ENCODE assay signal across 11 mouse cellular contexts in the genomic region with DNA sequence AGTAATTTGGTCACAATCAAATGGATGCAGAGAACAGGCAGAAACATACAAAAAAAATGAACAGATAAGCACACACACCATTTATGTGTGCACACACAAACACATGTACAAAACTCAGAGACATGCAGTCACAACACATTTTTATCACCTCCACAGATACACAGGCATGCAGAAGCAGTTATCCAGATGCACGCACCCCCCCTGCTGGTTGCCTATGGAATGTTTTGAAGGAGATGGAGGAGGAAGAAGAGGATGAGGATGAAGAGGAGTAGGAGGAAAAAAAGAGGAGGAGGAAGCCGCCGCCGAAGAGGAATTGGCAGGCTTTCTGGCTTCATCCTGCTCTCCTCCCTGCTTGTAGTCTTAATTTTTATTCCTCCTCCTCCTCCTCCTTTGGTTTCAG. TPM values are rescaled to one million over a fixed set of nuclear protein-coding genes. Genes with fewer than 3 reads are reported as not detected.
A peak's percentile ranks its signal among the peaks of the same experiment; 100 is the strongest.
DNase-seq lines count a peak whose midpoint lies in the region; ATAC-seq lines count a peak whose summit lies in the region.
"Had no signal": no experiment of that assay in that cellular context is flagged by ENCODE, and none has a peak within 500 bp of the region (broad histone marks: within the 10 kb centered on the region; RNA-seq: fewer than 3 reads in every experiment).

No protein-coding gene starts in this region.

- no peaks in the 10 kb centered on the region for H3K27me3 ChIP-seq in hindbrain, embryonic 11.5 days (ENCODE audit: control insufficient read depth, insufficient read depth, low read length)
- no peaks in the 10 kb centered on the region for H3K27me3 ChIP-seq in hindbrain, embryonic 16.5 days (replicated peaks; ENCODE audit: control insufficient read depth, insufficient read depth, low read length)
- no peaks in the 10 kb centered on the region for H3K27me3 ChIP-seq in splenic B cell, adult 2 months (ENCODE audit: control insufficient read depth, insufficient read depth, low read length, poor library complexity, severe bottlenecking)
- H3K27me3 ChIP-seq in forebrain, embryonic 10.5 days (ENCODE audit: poor library complexity, severe bottlenecking) = no peaks in the 10 kb centered on the region

- H3K27ac ChIP-seq in hindbrain, embryonic 11.5 days (ENCODE audit: low read depth, low read length) = no peak overlapping the region
- no peak overlapping the region for H3K27ac ChIP-seq in hindbrain, embryonic 16.5 days (ENCODE audit: low read depth, low read length)
- H3K27ac ChIP-seq in forebrain, embryonic 10.5 days = no peak overlapping the region

- H3K9me3 ChIP-seq in hindbrain, embryonic 11.5 days (ENCODE audit: control insufficient read depth, low read length) = no peaks in the 10 kb centered on the region
- no peaks in the 10 kb centered on the region for H3K9me3 ChIP-seq in hindbrain, embryonic 16.5 days (ENCODE audit: control insufficient read depth, low read length)
- H3K9me3 ChIP-seq in forebrain, embryonic 10.5 days = 0 out of 2 replicates have a peak, but pooled peaks cover 5% of the 10 kb centered on the region

- H3K4me1 ChIP-seq in hindbrain, embryonic 11.5 days (replicated peaks; ENCODE audit: control insufficient read depth, insufficient read depth, low read length) = no peaks in the 10 kb centered on the region
- no peaks in the 10 kb centered on the region for H3K4me1 ChIP-seq in hindbrain, embryonic 16.5 days (ENCODE audit: control insufficient read depth, insufficient read depth, low read depth, low read length)
- no peaks in the 10 kb centered on the region for H3K4me1 ChIP-seq in forebrain, embryonic 10.5 days

- peak; percentile 22 for DNase-seq in hindbrain, embryonic 11.5 days (ENCODE audit: low spot score)
- DNase-seq in testis, postnatal 10 days (ENCODE audit: low spot score) = peak; percentile 39
- DNase-seq in testis, postnatal 14 days (ENCODE audit: low spot score) = no peak
- peak; percentile 26 for DNase-seq in c-Kit-positive CD71-positive TER-119-positive erythroid progenitor cells, embryonic 14.5 days (ENCODE audit: low spot score)
- DNase-seq in splenic B cell, adult 2 months (ENCODE audit: low read depth, low spot score) = peak; percentile 38
- no peak for DNase-seq in forebrain, embryonic 10.5 days (ENCODE audit: extremely low spot score, low spot score)
- no peak for DNase-seq in ovary, postnatal 36 days (ENCODE audit: low spot score)
- DNase-seq: heart, postnatal 14 days had no signal

- H3K4me2 ChIP-seq in hindbrain, embryonic 11.5 days (replicated peaks; ENCODE audit: low read depth, low read length) = no peak overlapping the region
- no peak overlapping the region for H3K4me2 ChIP-seq in hindbrain, embryonic 16.5 days (ENCODE audit: low read length)

- H3K9ac ChIP-seq in hindbrain, embryonic 11.5 days (ENCODE audit: low read depth, low read length) = no peak overlapping the region
- H3K9ac ChIP-seq in hindbrain, embryonic 16.5 days (ENCODE audit: low read depth, low read length) = no peak overlapping the region

- ATAC-seq in hindbrain, embryonic 11.5 days (ENCODE audit: low FRiP score) = no peak
- no peak for ATAC-seq in hindbrain, embryonic 16.5 days

- no peaks in the 10 kb centered on the region for H3K36me3 ChIP-seq in hindbrain, embryonic 11.5 days (ENCODE audit: control insufficient read depth, insufficient read depth, low read length)
- H3K36me3 ChIP-seq in hindbrain, embryonic 16.5 days (ENCODE audit: control insufficient read depth, insufficient read depth, low read length) = no peaks in the 10 kb centered on the region
- H3K36me3 ChIP-seq in splenic B cell, adult 2 months (ENCODE audit: control insufficient read depth, insufficient read depth, low read length, poor library complexity, severe bottlenecking) = no peaks in the 10 kb centered on the region
- H3K36me3 ChIP-seq in forebrain, embryonic 10.5 days (replicated peaks) = no peaks in the 10 kb centered on the region

- no peak overlapping the region for H3K4me3 ChIP-seq in hindbrain, embryonic 11.5 days (ENCODE audit: low read depth, low read length)
- no peak overlapping the region for H3K4me3 ChIP-seq in hindbrain, embryonic 16.5 days (ENCODE audit: low read length)
- no peak overlapping the region for H3K4me3 ChIP-seq in forebrain, embryonic 10.5 days
- H3K4me3 ChIP-seq: myocyte had no signal

- WGBS in hindbrain, embryonic 11.5 days = 58% methylated on average over 4 of the region's 4 CpGs
- WGBS in hindbrain, embryonic 16.5 days = 67% methylated on average over 4 of the region's 4 CpGs
- 59% methylated on average over 4 of the region's 4 CpGs for WGBS in forebrain, embryonic 10.5 days

RNA-seq across cellular contexts. Expression of gene Fcer2a, which starts 11.7 kb away (rescaled TPM):
- polyA plus RNA-seq in hindbrain, embryonic 11.5 days (2014; fragmentation: Nextera tagmentation; extraction: Ambion mirVana) = 0.15 and 0.49 TPM in 2 replicates
- 0.41 and 0.45 TPM in 2 replicates for polyA plus RNA-seq in hindbrain, embryonic 16.5 days (2015; fragmentation: Nextera tagmentation; extraction: Ambion mirVana)
- 0.22 and 0.38 TPM in 2 replicates for polyA plus RNA-seq in forebrain, embryonic 10.5 days (2016; fragmentation: Nextera tagmentation; extraction: Ambion mirVana)

RNA-seq across cellular contexts. Expression of gene Clec4g, which starts 14.7 kb away (rescaled TPM):
- 0.39 TPM in 1 of 2 replicates, not detected in the other for polyA plus RNA-seq in hindbrain, embryonic 11.5 days (2014; fragmentation: Nextera tagmentation; extraction: Ambion mirVana)
- polyA plus RNA-seq in hindbrain, embryonic 16.5 days (2015; fragmentation: Nextera tagmentation; extraction: Ambion mirVana) = not detected in 2 replicates
- polyA plus RNA-seq in forebrain, embryonic 10.5 days (2016; fragmentation: Nextera tagmentation; extraction: Ambion mirVana) = not detected in 2 replicates
- polyA plus RNA-seq: limb, embryonic 11.5 days; myocyte had no signal

RNA-seq across cellular contexts. Expression of gene Trappc5, which starts 29.6 kb away (rescaled TPM):
- polyA plus RNA-seq in hindbrain, embryonic 11.5 days (2014; fragmentation: Nextera tagmentation; extraction: Ambion mirVana) = 34.2 and 40.8 TPM in 2 replicates
- polyA plus RNA-seq in hindbrain, embryonic 16.5 days (2015; fragmentation: Nextera tagmentation; extraction: Ambion mirVana) = 64.0 and 69.2 TPM in 2 replicates
- 43.3 and 47.5 TPM in 2 replicates for polyA plus RNA-seq in forebrain, embryonic 10.5 days (2016; fragmentation: Nextera tagmentation; extraction: Ambion mirVana)

RNA-seq across cellular contexts. Expression of gene Fcor, which starts 33.5 kb away (rescaled TPM):
- polyA plus RNA-seq in hindbrain, embryonic 11.5 days (2014; fragmentation: Nextera tagmentation; extraction: Ambion mirVana) = 7.2 and 8.1 TPM in 2 replicates
- polyA plus RNA-seq in hindbrain, embryonic 16.5 days (2015; fragmentation: Nextera tagmentation; extraction: Ambion mirVana) = 20.9 and 21.7 TPM in 2 replicates
- polyA plus RNA-seq in forebrain, embryonic 10.5 days (2016; fragmentation: Nextera tagmentation; extraction: Ambion mirVana) = 11.2 and 12.1 TPM in 2 replicates

RNA-seq across cellular contexts. Expression of gene Mcemp1, which starts 40.2 kb away (rescaled TPM):
- 0.19 TPM in 1 of 2 replicates, not detected in the other for polyA plus RNA-seq in hindbrain, embryonic 11.5 days (2014; fragmentation: Nextera tagmentation; extraction: Ambion mirVana)
- polyA plus RNA-seq in hindbrain, embryonic 16.5 days (2015; fragmentation: Nextera tagmentation; extraction: Ambion mirVana) = 0.14 and 0.24 TPM in 2 replicates
- 0.09 and 0.20 TPM in 2 replicates for polyA plus RNA-seq in forebrain, embryonic 10.5 days (2016; fragmentation: Nextera tagmentation; extraction: Ambion mirVana)
- polyA plus RNA-seq: myocyte had no signal

Comparison
In these comparisons a context has a peak if more than half of its experiments do, and no peak if none do; other contexts are left out.
1. DNase-seq: peak in hindbrain, embryonic 11.5 days (single experiment), testis, postnatal 10 days (single experiment), c-Kit-positive CD71-positive TER-119-positive erythroid progenitor cells, embryonic 14.5 days (single experiment) and splenic B cell, adult 2 months (single experiment); none in testis, postnatal 14 days (single experiment), forebrain, embryonic 10.5 days (single experiment) and ovary, postnatal 36 days (single experiment).